Mouse (Mus musculus): ENCODE data around the gene Cysrt1.

DNA sequence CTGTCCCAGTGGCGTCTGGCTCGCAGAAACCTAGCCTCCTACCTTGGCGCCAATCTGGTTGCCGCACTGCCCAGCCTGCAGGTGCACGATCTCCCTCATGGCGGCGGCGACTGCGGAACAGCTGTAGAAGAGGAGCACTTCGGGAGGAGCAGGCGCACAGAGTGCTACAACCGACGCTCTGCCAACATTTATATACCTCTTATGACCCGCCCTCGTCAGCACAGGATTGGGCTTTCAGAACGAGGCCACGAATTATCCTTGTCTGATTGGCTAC is 17.8 kb downstream of the Cysrt1 start, which contains the start of gene Tubb4b:
- TF ChIP-seq CTCF (conservative IDR thresholded peaks at IDR 0.05; ENCODE audit: low read length) (no peak), POU5F1 (IDR thresholded peaks at IDR 0.05; ENCODE audit: borderline replicate concordance, low read length) (no peak), NANOG (IDR thresholded peaks at IDR 0.05; ENCODE audit: borderline replicate concordance, low read length) (no peak)
